Comparison of ENCODE assay signal across 16 mouse cellular contexts in genomic region chr19:57057568-57057967, GRCm38 (mm10). TPM values are rescaled to one million over a fixed set of nuclear protein-coding genes. Genes with fewer than 3 reads are reported as not detected.
DNase-seq lines count a peak whose midpoint lies in the region; ATAC-seq and TF ChIP-seq lines count a peak whose summit lies in the region.
"Had no signal": no experiment of that assay in that cellular context is flagged by ENCODE, and none has a peak within 500 bp of the region (broad histone marks: within the 10 kb centered on the region; RNA-seq: fewer than 3 reads in every experiment).

No protein-coding gene starts in this region.

- TF ChIP-seq EP300 in stomach, postnatal 0 days (optimal IDR thresholded peaks at IDR 0.05): no peak

- no peak for TF ChIP-seq POLR2A in spleen, adult 2 months (IDR thresholded peaks at IDR 0.05; ENCODE audit: low read depth, low read length)

- ATAC-seq in kidney, postnatal 0 days (replicated peaks; ENCODE audit: low FRiP score, low read depth): no peak
- ATAC-seq in stomach, postnatal 0 days (ENCODE audit: low FRiP score, low TSS enrichment): no peak

- peak; percentile 44; the same call in 1 of the 2 replicates for TF ChIP-seq CTCF in kidney, postnatal 0 days (IDR thresholded peaks at IDR 0.05; ENCODE audit: low read depth)
- TF ChIP-seq CTCF in spleen, adult 2 months (IDR thresholded peaks at IDR 0.05; ENCODE audit: extremely low read depth, insufficient read depth, insufficient read length, insufficient replicate concordance): peak; percentile 14; the same call in 1 of the 2 replicates
- TF ChIP-seq CTCF in stomach, postnatal 0 days (IDR thresholded peaks at IDR 0.05; ENCODE audit: low read depth): peak; percentile 52

- H3K27ac ChIP-seq in kidney, postnatal 0 days: no peak overlapping the region
- no peak overlapping the region for H3K27ac ChIP-seq in spleen, adult 2 months (ENCODE audit: insufficient read depth, low read length)
- H3K27ac ChIP-seq in stomach, postnatal 0 days (replicated peaks): no peak overlapping the region
- H3K27ac ChIP-seq: heart, embryonic 15.5 days; hindbrain, embryonic 14.5 days; midbrain, embryonic 12.5 days had no signal

- no peaks in the 10 kb centered on the region for H3K27me3 ChIP-seq in kidney, postnatal 0 days (ENCODE audit: insufficient read depth, low read length)
- H3K27me3 ChIP-seq in spleen, adult 2 months (ENCODE audit: control insufficient read depth, insufficient read depth, low read length): no peaks in the 10 kb centered on the region
- H3K27me3 ChIP-seq in stomach, postnatal 0 days (ENCODE audit: control insufficient read depth, insufficient read depth, low read length): no peaks in the 10 kb centered on the region
- H3K27me3 ChIP-seq: heart, embryonic 15.5 days; midbrain, embryonic 12.5 days had no signal

- H3K9ac ChIP-seq in kidney, postnatal 0 days (ENCODE audit: low read depth, low read length): no peak overlapping the region
- H3K9ac ChIP-seq in stomach, postnatal 0 days (ENCODE audit: low read length): no peak overlapping the region
- H3K9ac ChIP-seq: heart, embryonic 15.5 days; hindbrain, embryonic 14.5 days; midbrain, embryonic 12.5 days had no signal

- H3K36me3 ChIP-seq in kidney, postnatal 0 days (ENCODE audit: insufficient read depth, low read length): peaks cover 11% of the 10 kb centered on the region
- H3K36me3 ChIP-seq in spleen, adult 2 months (ENCODE audit: control insufficient read depth, insufficient read depth, low read length): peaks cover 57% of the 10 kb centered on the region
- H3K36me3 ChIP-seq in stomach, postnatal 0 days (ENCODE audit: control insufficient read depth, insufficient read depth, low read length): peaks cover 12% of the 10 kb centered on the region

- no peaks in the 10 kb centered on the region for H3K9me3 ChIP-seq in kidney, postnatal 0 days (replicated peaks; ENCODE audit: low read length)
- no peaks in the 10 kb centered on the region; the same call in 1 of the 2 replicates for H3K9me3 ChIP-seq in stomach, postnatal 0 days (ENCODE audit: control insufficient read depth, low read length)

- no peak for DNase-seq in kidney, postnatal 0 days (ENCODE audit: low spot score)
- no peak for DNase-seq in kidney, postnatal 25 days
- no peak for DNase-seq in spleen, adult 2 months (ENCODE audit: low read depth in 1 of 2, low spot score in 2 of 2)
- no peak for DNase-seq in spleen, postnatal 36 days (ENCODE audit: low spot score in 2 of 2)
- DNase-seq in R1 (ENCODE audit: low read depth, low spot score) (peak; percentile 48), MN1 (ENCODE audit: low spot score) (no peak)
- no peak for DNase-seq in stomach, postnatal 0 days (ENCODE audit: low spot score)
- DNase-seq: cerebellum, adult 9-11 months; kidney, adult 9 months; layer of hippocampus, adult 9-11 months; right cerebral cortex, postnatal 14 days; thymus, postnatal 36 days had no signal

- no peak overlapping the region for H3K4me3 ChIP-seq in kidney, postnatal 0 days (replicated peaks; ENCODE audit: low read depth, low read length)
- no peak overlapping the region for H3K4me3 ChIP-seq in spleen, adult 2 months (ENCODE audit: extremely low read depth, insufficient read depth, insufficient read length)
- H3K4me3 ChIP-seq in stomach, postnatal 0 days (ENCODE audit: low read depth, low read length): no peak overlapping the region
- H3K4me3 ChIP-seq: erythroblast, embryonic 14.5 days; heart, embryonic 15.5 days; midbrain, embryonic 12.5 days had no signal

- no peak overlapping the region for H3K4me2 ChIP-seq in kidney, postnatal 0 days (ENCODE audit: low read length)
- H3K4me2 ChIP-seq in stomach, postnatal 0 days (replicated peaks; ENCODE audit: low read depth): no peak overlapping the region
- H3K4me2 ChIP-seq: heart, embryonic 15.5 days; hindbrain, embryonic 14.5 days; midbrain, embryonic 12.5 days had no signal

- H3K4me1 ChIP-seq in kidney, postnatal 0 days (replicated peaks; ENCODE audit: insufficient read depth, low read length): no peaks in the 10 kb centered on the region
- H3K4me1 ChIP-seq in spleen, adult 2 months (ENCODE audit: control insufficient read depth, insufficient read depth, insufficient read length): no peaks in the 10 kb centered on the region
- no peaks in the 10 kb centered on the region for H3K4me1 ChIP-seq in stomach, postnatal 0 days (replicated peaks; ENCODE audit: control insufficient read depth, insufficient read depth)
- H3K4me1 ChIP-seq: heart, embryonic 15.5 days; midbrain, embryonic 12.5 days had no signal

- WGBS in kidney, postnatal 0 days: 100% methylated on average over 2 of the region's 2 CpGs
- WGBS in spleen, adult 2 months: 98% methylated on average over 2 of the region's 2 CpGs
- WGBS in stomach, postnatal 0 days: 95% methylated on average over 2 of the region's 2 CpGs

RNA-seq across cellular contexts. Expression of gene Afap1l2, which starts 49.5 kb away (rescaled TPM):
- polyA plus RNA-seq in kidney, postnatal 0 days (2015; fragmentation: Nextera tagmentation; extraction: Ambion mirVana): 21.3 and 22.0 TPM in 2 replicates
- 6.1 and 7.6 TPM in 2 replicates for polyA plus RNA-seq in spleen, adult 2 months (2012; rRNA removed)
- 9.0 and 11.0 TPM in 2 replicates for polyA plus RNA-seq in stomach, postnatal 0 days (2015; fragmentation: Nextera tagmentation; extraction: Ambion mirVana)
- polyA plus RNA-seq: erythroblast, embryonic 14.5 days had no signal
